Mouse (Mus musculus) liver, embryonic 14.5 days (tissue): ENCODE data around the gene Mink1.

ENCODE experiments used
- CTCF ChIP-seq: IDR thresholded peaks from 2 replicates; pipeline ENCODE4 v1.5.1; 2016; ENCODE audit warnings: antibody characterized with exemption, low read depth, control low read depth
- EP300 ChIP-seq: IDR thresholded peaks from 2 replicates; pipeline ENCODE4 v1.6.1; 2016; ENCODE audit warnings: antibody characterized with exemption, low read depth

GRCm38 (mm10) chr11:70615074-70615473 lies 52.4 kb downstream of the Mink1 start:
- TF ChIP-seq CTCF (no peak), EP300 (no peak)
